Mouse (Mus musculus): ENCODE results near the gene Ifi35.

GRCm38 (mm10) chr11:101451536-101451935, 3.3 kb downstream of the Ifi35 start:
- no peak for TF ChIP-seq CTCF (conservative IDR thresholded peaks at IDR 0.05; ENCODE audit: low read length)
- TF ChIP-seq NANOG (IDR thresholded peaks at IDR 0.05; ENCODE audit: borderline replicate concordance, low read length): no peak
